Mouse (Mus musculus): ENCODE data around the gene Rptor. TPM values are rescaled to one million over a fixed set of nuclear protein-coding genes. Genes with fewer than 3 reads are reported as not detected.

Gene Rptor
- total and polyA plus RNA-seq, 2 experiments from 2014 or later, result 8.0 to 46.7 TPM

DNA sequence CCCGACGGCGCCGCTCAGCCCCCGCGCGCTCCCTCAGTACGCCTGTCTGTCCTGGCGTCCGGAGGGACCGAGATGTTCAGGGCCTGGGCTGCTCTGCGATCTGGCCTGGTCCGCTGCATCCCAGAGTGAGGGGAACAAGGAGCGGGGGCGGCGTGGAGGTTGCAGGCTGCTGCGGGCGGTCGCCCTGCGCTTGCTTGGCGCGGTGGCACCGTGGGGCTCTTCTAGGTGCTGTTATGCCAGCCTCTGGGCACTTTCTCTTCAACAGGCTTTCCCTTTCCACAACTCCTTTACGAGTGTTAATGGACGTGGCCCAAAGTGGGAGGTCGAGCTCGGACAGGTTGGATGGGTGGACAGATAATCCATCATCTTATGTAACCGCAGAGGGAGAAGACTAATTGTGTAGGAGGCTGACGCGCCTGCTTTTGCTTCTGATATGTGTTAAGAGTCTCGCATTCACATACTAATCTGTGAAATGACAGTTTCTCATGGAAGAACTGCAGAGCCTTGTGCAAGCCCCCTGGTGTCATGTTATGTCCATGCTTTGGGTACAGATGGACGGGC lies 340.8 kb downstream of the Rptor start:
- H3K4me2 ChIP-seq (ENCODE audit: low read depth), result peak overlapping the region; percentile 92
- H3K4me1 ChIP-seq (ENCODE audit: insufficient read depth), result peaks cover 40% of the 10 kb centered on the region
- H3K9me3 ChIP-seq (ENCODE audit: low read length), result no peaks in the 10 kb centered on the region
- H3K4me3 ChIP-seq (ENCODE audit: low read depth, low read length), result peak overlapping the region; percentile 60
- H3K9ac ChIP-seq, result peak overlapping the region; percentile 77
- 3% methylated on average over 32 of the region's 32 CpGs for WGBS
- DNase-seq (peak; percentile 55), ATAC-seq (peak; percentile 2)
- peak; percentile 26; the same call in 1 of the 2 replicates for TF ChIP-seq CTCF (IDR thresholded peaks at IDR 0.05; ENCODE audit: low read depth)
- H3K27ac ChIP-seq (ENCODE audit: low read depth, low read length), result peak overlapping the region; percentile 66
- no peaks in the 10 kb centered on the region for H3K36me3 ChIP-seq (ENCODE audit: insufficient read depth)
- H3K27me3 ChIP-seq (ENCODE audit: insufficient read depth, low read length), result no peaks in the 10 kb centered on the region

DNA sequence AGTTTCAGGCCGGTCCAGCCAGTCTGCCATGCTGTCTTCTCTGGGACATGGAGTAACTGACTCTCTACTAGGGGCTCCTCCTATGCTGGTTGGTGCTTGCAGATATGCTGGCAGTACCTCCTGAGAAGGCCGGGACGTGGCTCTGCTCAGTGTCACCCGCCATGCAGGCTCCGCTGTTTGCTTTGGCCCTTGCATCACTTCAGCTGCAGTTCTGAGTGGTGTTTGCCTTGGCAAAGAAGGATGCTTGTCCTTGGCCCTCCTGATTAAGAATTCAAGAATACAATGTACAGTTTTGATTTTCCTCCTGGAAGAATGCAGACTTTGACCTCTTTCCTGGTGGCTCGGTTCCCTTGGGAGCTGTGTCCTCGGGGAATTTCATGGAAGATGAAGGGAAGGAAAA lies 342.6 kb downstream of the Rptor start:
- DNase-seq (no peak), ATAC-seq (no peak)
- peak overlapping the region; percentile 92 for H3K4me2 ChIP-seq (ENCODE audit: low read depth)
- H3K27me3 ChIP-seq (ENCODE audit: insufficient read depth, low read length), result no peaks in the 10 kb centered on the region
- WGBS, result 81% methylated on average over 7 of the region's 7 CpGs
- H3K4me3 ChIP-seq (ENCODE audit: low read depth, low read length), result 0 out of 2 replicates have a peak overlapping the region, but pooled peaks have one; percentile 60
- H3K9ac ChIP-seq, result no peak overlapping the region
- H3K27ac ChIP-seq (ENCODE audit: low read depth, low read length), result no peak overlapping the region
- no peaks in the 10 kb centered on the region for H3K9me3 ChIP-seq (ENCODE audit: low read length)
- no peak for TF ChIP-seq CTCF (IDR thresholded peaks at IDR 0.05; ENCODE audit: low read depth)
- no peaks in the 10 kb centered on the region for H3K36me3 ChIP-seq (ENCODE audit: insufficient read depth)
- peaks cover 23% of the 10 kb centered on the region for H3K4me1 ChIP-seq (ENCODE audit: insufficient read depth)

GRCm38 (mm10) chr11:119947426-119947825 lies 344.7 kb downstream of the Rptor start:
- Histone ChIP-seq H3K4me1 (ENCODE audit: insufficient read depth) (0 out of 2 replicates have a peak, but pooled peaks cover 8% of the 10 kb centered on the region), H3K9ac (no peak overlapping the region), H3K27ac (ENCODE audit: low read depth, low read length) (no peak overlapping the region), H3K4me3 (ENCODE audit: low read depth, low read length) (no peak overlapping the region), H3K27me3 (ENCODE audit: insufficient read depth, low read length) (no peaks in the 10 kb centered on the region), H3K4me2 (ENCODE audit: low read depth) (no peak overlapping the region), H3K9me3 (ENCODE audit: low read length) (no peaks in the 10 kb centered on the region), H3K36me3 (ENCODE audit: insufficient read depth) (no peaks in the 10 kb centered on the region)
- 96% methylated on average over 1 of the region's 1 CpGs for WGBS
- no peak for TF ChIP-seq CTCF (IDR thresholded peaks at IDR 0.05; ENCODE audit: low read depth)
- ATAC-seq (no peak), DNase-seq (no peak)

GRCm38 (mm10) chr11:119947897-119948296 lies 345.2 kb downstream of the Rptor start:
- Histone ChIP-seq H3K9me3 (ENCODE audit: low read length) (no peaks in the 10 kb centered on the region), H3K4me3 (ENCODE audit: low read depth, low read length) (no peak overlapping the region), H3K36me3 (ENCODE audit: insufficient read depth) (no peaks in the 10 kb centered on the region), H3K4me2 (ENCODE audit: low read depth) (no peak overlapping the region), H3K9ac (no peak overlapping the region), H3K27me3 (ENCODE audit: insufficient read depth, low read length) (no peaks in the 10 kb centered on the region), H3K4me1 (ENCODE audit: insufficient read depth) (0 out of 2 replicates have a peak, but pooled peaks cover 8% of the 10 kb centered on the region), H3K27ac (ENCODE audit: low read depth, low read length) (no peak overlapping the region)
- WGBS, result 57% methylated on average over 2 of the region's 2 CpGs
- ATAC-seq (no peak), DNase-seq (no peak)
- TF ChIP-seq CTCF (IDR thresholded peaks at IDR 0.05; ENCODE audit: low read depth), result no peak

GRCm38 (mm10) chr11:119948305-119948704 lies 345.6 kb downstream of the Rptor start:
- H3K4me1 ChIP-seq (ENCODE audit: insufficient read depth), result 0 out of 2 replicates have a peak, but pooled peaks cover 8% of the 10 kb centered on the region
- no peak overlapping the region for H3K9ac ChIP-seq
- H3K36me3 ChIP-seq (ENCODE audit: insufficient read depth), result no peaks in the 10 kb centered on the region
- no peaks in the 10 kb centered on the region for H3K9me3 ChIP-seq (ENCODE audit: low read length)
- ATAC-seq (no peak), DNase-seq (no peak)
- H3K27ac ChIP-seq (ENCODE audit: low read depth, low read length), result no peak overlapping the region
- TF ChIP-seq CTCF (IDR thresholded peaks at IDR 0.05; ENCODE audit: low read depth), result no peak
- H3K4me3 ChIP-seq (ENCODE audit: low read depth, low read length), result no peak overlapping the region
- H3K27me3 ChIP-seq (ENCODE audit: insufficient read depth, low read length), result no peaks in the 10 kb centered on the region
- 61% methylated on average over 4 of the region's 4 CpGs for WGBS
- no peak overlapping the region for H3K4me2 ChIP-seq (ENCODE audit: low read depth)

DNA sequence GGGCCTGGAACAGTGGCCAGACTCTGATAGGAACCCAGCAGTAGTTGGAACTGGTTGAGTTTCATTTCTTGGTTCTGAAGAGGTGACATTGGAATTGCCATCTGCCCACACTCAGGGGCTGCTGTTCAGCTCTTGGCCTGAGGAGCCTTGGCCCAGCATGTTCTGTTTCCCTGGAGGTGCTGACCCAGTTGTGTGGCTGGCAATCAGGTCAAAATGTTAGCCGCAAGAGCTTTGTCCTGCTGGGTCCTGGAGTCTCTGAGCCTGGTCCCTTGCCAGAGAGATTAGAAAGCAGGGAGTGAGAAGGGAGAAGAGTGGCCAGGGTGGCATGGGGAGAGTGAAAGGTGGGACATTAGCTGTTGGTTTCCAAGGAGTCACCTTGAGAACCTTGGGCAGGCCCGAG lies 346.1 kb downstream of the Rptor start:
- Histone ChIP-seq H3K4me2 (ENCODE audit: low read depth) (no peak overlapping the region), H3K9ac (no peak overlapping the region), H3K27ac (ENCODE audit: low read depth, low read length) (no peak overlapping the region), H3K4me1 (ENCODE audit: insufficient read depth) (0 out of 2 replicates have a peak, but pooled peaks cover 8% of the 10 kb centered on the region), H3K4me3 (ENCODE audit: low read depth, low read length) (no peak overlapping the region), H3K9me3 (ENCODE audit: low read length) (no peaks in the 10 kb centered on the region), H3K27me3 (ENCODE audit: insufficient read depth, low read length) (no peaks in the 10 kb centered on the region), H3K36me3 (ENCODE audit: insufficient read depth) (no peaks in the 10 kb centered on the region)
- 81% methylated on average over 2 of the region's 2 CpGs for WGBS
- TF ChIP-seq CTCF (IDR thresholded peaks at IDR 0.05; ENCODE audit: low read depth), result no peak
- ATAC-seq (no peak), DNase-seq (no peak)

Other genes starting within 250 kb of the Rptor start
- gene Sgsh, start 247.4 kb upstream of the Rptor start, total RNA-seq (2014; rRNA removed), result 4.7 and 8.8 TPM in 2 replicates
- gene Sgsh, start 247.4 kb upstream of the Rptor start, polyA plus RNA-seq (2015; fragmentation: Nextera tagmentation; extraction: Ambion mirVana), result 2.4 and 5.0 TPM in 2 replicates
- 3.8 and 4.8 TPM in 2 replicates for gene Slc26a11, start 247.3 kb upstream of the Rptor start, total RNA-seq (2014; rRNA removed)
- gene Slc26a11, start 247.3 kb upstream of the Rptor start, polyA plus RNA-seq (2015; fragmentation: Nextera tagmentation; extraction: Ambion mirVana), result 2.2 and 3.6 TPM in 2 replicates
- 5.1 and 8.6 TPM in 2 replicates for gene Rnf213, start 209.8 kb upstream of the Rptor start, total RNA-seq (2014; rRNA removed)
- gene Rnf213, start 209.8 kb upstream of the Rptor start, polyA plus RNA-seq (2015; fragmentation: Nextera tagmentation; extraction: Ambion mirVana), result 0.78 and 1.1 TPM in 2 replicates
- gene Endov, start 111.6 kb upstream of the Rptor start, total RNA-seq (2014; rRNA removed), result 35.6 and 42.8 TPM in 2 replicates
- gene Endov, start 111.6 kb upstream of the Rptor start, polyA plus RNA-seq (2015; fragmentation: Nextera tagmentation; extraction: Ambion mirVana), result 15.2 and 16.9 TPM in 2 replicates
- 10.0 and 14.2 TPM in 2 replicates for gene Nptx1, start 55.2 kb upstream of the Rptor start, total RNA-seq (2014; rRNA removed)
- 5.1 and 6.9 TPM in 2 replicates for gene Nptx1, start 55.2 kb upstream of the Rptor start, polyA plus RNA-seq (2015; fragmentation: Nextera tagmentation; extraction: Ambion mirVana)